Mouse (Mus musculus) liver, adult 10 weeks (tissue): ENCODE measurements around the gene Nrg4. TPM values are rescaled to one million over a fixed set of nuclear protein-coding genes. Genes with fewer than 3 reads are reported as not detected.

Experiments
- polyA plus RNA-seq: library from polyadenylated mRNA; stranded (reverse); fragments of 350-450 nt; fragmentation: Illumina TruSeq; extraction: RNeasy Lipid Tissue Mini Kit (QIAGEN cat#74804); gene quantifications from one replicate; pipeline ENCODE4 v1.2.3, GENCODE M21; 2014; ENCODE audit warnings: low read depth, low replicate concordance

Gene Nrg4
- 4.0 TPM for polyA plus RNA-seq

DNA sequence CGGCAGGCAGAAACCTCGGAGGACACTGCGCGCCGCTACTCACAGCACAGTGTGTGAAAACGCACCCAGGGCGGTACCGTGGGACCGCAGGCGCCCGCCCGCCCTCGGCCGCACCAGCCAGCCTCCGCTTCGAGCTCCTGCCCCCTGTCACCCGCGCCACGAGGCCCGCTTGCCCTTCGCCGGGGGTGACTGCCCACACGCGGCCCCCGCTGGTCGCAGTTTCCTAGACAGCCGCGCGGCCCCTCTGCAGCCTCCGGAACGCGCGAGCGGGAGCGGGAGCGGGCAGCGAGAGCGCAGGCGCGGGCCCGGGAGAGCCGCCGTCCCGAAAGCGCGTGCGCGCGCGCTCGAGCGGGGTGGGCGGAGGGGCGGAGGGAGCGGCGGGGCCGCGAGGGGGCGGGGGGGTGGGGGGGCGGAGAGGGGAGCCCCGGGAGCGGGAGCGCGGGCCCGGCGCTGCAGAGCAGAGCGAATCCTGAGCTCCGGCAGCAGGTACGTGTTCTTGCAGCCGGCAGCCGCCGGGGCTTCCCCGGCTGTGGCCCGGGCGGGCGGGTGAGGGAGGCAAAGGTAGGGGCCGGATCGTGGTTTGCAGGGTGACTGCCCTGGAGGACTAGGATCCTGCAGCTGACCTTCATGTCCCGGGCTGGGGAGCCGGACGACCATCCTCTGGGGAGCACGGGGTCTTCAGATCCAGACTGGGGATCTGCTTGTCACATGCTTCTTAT, at the start of gene Nrg4, which contains the start of gene Tmem266:
Gene Nrg4 (minus strand): TSS at position 330 of the 719 bp plus-strand sequence.
Gene Tmem266 (plus strand): TSS at position 399 of the 719 bp plus-strand sequence.

DNA sequence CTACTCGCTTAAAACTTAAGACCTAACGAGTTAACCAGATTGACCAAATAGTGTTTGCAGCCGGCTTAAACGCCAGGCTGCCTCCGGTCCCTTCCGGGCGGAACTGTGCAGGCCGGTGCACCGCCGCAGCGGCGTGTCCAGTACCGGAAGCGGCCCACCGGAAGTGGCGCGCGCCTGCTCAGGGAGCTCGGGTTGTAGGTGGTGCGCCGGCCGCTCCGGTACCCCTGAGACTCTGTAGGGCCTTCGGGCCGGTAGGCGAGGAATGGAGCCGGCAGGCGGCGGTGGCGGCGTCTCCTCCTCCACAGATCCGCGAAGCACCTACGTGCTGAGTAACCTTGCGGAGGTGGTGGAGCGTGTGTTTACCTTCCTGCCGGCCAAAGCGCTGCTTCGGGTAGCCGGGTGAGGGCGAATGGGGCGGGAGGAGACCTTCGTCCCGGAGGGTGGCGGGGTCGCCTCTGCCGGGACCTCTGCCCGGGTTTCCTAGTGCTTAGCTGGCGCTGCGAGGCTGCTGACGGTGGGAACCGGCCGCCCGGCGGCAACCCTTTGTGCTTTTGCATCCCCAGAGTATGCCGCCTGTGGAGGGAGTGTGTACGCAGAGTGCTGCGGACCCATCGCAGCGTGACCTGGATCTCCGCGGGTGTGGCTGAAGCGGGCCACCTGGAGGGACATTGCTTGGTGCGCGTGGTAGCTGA, 117.7 kb downstream of the Nrg4 start, which contains the start of gene Fbxo22:
Gene Fbxo22 (plus strand): TSS at position 136 of the 692 bp plus-strand sequence.

Other genes starting within 250 kb of the Nrg4 start
- 51.0 TPM for gene Ube2q2, start 178.0 kb downstream of the Nrg4 start, polyA plus RNA-seq
- 55.7 TPM for gene Fbxo22, start 117.9 kb downstream of the Nrg4 start, polyA plus RNA-seq
- gene Tmem266, start 69 bp upstream of the Nrg4 start, polyA plus RNA-seq = 0.56 TPM
- 848 TPM for gene Etfa, start 185.4 kb upstream of the Nrg4 start, polyA plus RNA-seq
- gene Isl2, start 211.8 kb upstream of the Nrg4 start, polyA plus RNA-seq = not detected